Mouse (Mus musculus) forebrain, embryonic 16.5 days (tissue): ENCODE data around the gene Pask. TPM values are rescaled to one million over a fixed set of nuclear protein-coding genes. Genes with fewer than 3 reads are reported as not detected.
A peak's percentile ranks its signal among the peaks of the same experiment; 100 is the strongest.
"Not testable (repeated sequence)": the region's sequence is repeated elsewhere in the genome, so short reads cannot be mapped to it uniquely, and the experiment has no call there.

ENCODE experiments used
- ATAC-seq: fragments of 200-750 bp; cut with Nextera tagmentation; 2 replicates; pipeline ENCODE4 v1.8.0; 2017; ENCODE audit warnings: mild to moderate bottlenecking, moderate library complexity
- H3K27ac ChIP-seq: fragments of 300-500 bp; sonication (generic); 2 replicates; pipeline ENCODE4 v1.5.1; 2014; ENCODE audit warnings: low read length, control low read depth
- H3K27me3 ChIP-seq: fragments of 300-500 bp; sonication (generic); replicated peaks from 2 replicates; pipeline ENCODE4 v1.6.1; 2014; ENCODE audit warnings: low read length; ENCODE audit not compliant: control insufficient read depth, insufficient read depth
- H3K36me3 ChIP-seq: fragments of 300-500 bp; sonication (generic); 2 replicates; pipeline ENCODE4 v1.6.1; 2014; ENCODE audit not compliant: control insufficient read depth, insufficient read depth
- H3K4me1 ChIP-seq: fragments of 300-500 bp; sonication (generic); replicated peaks from 2 replicates; pipeline ENCODE4 v1.6.1; 2014; ENCODE audit warnings: low read length; ENCODE audit not compliant: control insufficient read depth, insufficient read depth
- H3K4me2 ChIP-seq: fragments of 300-500 bp; sonication (generic); 2 replicates; pipeline ENCODE4 v1.6.1; 2014; ENCODE audit warnings: mild to moderate bottlenecking, low read length, control low read depth
- H3K4me3 ChIP-seq: fragments of 300-500 bp; sonication (generic); replicated peaks from 2 replicates; pipeline ENCODE4 v1.5.1; 2014; ENCODE audit warnings: mild to moderate bottlenecking, low read length, control low read depth
- H3K9ac ChIP-seq: fragments of 300-500 bp; sonication (generic); replicated peaks from 2 replicates; pipeline ENCODE4 v1.6.1; 2014; ENCODE audit warnings: low read depth, low read length, control low read depth
- H3K9me3 ChIP-seq: fragments of 300-500 bp; sonication (generic); 2 replicates; pipeline ENCODE4 v1.6.1; 2016; ENCODE audit warnings: low read length; ENCODE audit not compliant: control insufficient read depth
- WGBS: fragments of 180-500 bp; shearing (Covaris S2); extraction: QIAGEN DNeasy Blood & Tissue Kit; methylation state at CpG from one replicate; pipeline ENCODE4 v1.1.7; 2014; 5-methylcytosine and 5-hydroxymethylcytosine counted together
- polyA plus RNA-seq: library from polyadenylated mRNA; unstranded; fragments of >200 nt; fragmentation: Nextera tagmentation; extraction: Ambion mirVana; gene quantifications from 2 replicates; pipeline ENCODE4 v1.2.1, GENCODE M21; 2015

Pask gene
- polyA plus RNA-seq, 1 experiment from 2014 or later = 9.5 TPM

DNA sequence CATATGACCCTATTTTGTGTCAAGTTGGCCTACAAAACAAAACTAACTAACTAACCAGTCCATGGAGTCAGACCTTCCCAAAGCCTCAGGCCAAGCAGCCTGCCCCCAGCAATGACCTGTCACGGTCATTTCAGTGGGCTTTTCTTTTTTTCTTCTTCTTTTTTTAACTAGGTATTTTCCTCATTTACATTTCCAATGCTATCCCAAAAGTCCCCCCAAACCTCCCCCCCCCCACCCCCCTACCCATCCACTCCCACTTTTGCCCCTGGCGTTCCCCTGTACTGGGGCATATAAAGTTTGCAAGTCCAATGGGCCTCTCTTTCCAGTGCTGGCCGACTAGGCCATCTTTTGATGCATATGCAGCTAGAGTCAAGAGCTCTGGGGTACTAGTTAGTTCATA lies 48.8 kb downstream of the Pask start:
- H3K4me3 ChIP-seq, H3K4me2 ChIP-seq, H3K9me3 ChIP-seq, H3K27ac ChIP-seq, ATAC-seq, H3K27me3 ChIP-seq, H3K36me3 ChIP-seq, H3K9ac ChIP-seq, H3K4me1 ChIP-seq: not testable (repeated sequence)
- WGBS = 78% methylated on average over 3 of the region's 3 CpGs

DNA sequence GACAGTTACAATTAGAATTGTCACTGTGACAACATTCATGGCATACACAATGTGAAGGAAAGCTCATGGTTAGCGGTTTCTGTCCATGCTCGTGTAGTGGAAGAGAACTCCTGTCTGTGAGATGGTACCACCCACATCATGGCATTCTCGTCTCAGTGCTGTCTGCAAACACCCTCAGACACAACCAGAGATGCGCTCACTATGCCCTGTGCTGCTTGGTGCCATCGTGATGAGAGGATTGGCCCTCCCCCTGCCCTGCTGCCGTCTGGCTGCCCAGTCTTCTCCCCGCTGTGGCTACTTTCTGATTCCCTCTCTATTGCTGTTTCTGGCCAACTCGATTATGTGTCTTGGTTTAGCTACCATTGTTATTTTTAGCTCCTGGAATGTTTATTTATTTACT lies 51.3 kb downstream of the Pask start:
- Histone ChIP-seq H3K27ac (no peak overlapping the region), H3K9ac (no peak overlapping the region), H3K4me3 (no peak overlapping the region), H3K9me3 (no peaks in the 10 kb centered on the region), H3K4me1 (no peaks in the 10 kb centered on the region), H3K27me3 (no peaks in the 10 kb centered on the region), H3K4me2 (no peak overlapping the region), H3K36me3 (peaks cover 9% of the 10 kb centered on the region; the same call in 1 of the 2 replicates)
- WGBS = 75% methylated on average over 8 of the region's 8 CpGs
- no peak for ATAC-seq

DNA sequence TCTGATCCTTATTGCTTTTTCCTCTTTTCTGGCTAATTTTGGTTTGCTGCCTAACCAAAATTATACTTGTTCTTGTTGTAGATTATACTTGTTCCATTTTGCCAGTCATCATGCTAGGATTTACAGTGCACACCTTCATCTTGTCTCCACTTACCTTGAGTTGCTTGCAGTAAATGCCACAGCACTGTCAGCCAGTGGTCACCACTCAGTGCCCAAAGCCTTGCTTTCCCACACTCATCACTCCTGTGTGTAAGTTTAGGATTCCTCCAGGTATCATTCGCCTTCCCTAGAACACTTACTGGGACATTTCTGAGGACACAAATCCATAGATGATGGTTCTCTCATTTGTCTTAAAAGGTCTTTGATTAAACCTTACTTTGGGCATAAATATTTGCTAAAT lies 51.7 kb downstream of the Pask start:
- ATAC-seq = no peak
- Histone ChIP-seq H3K9ac (no peak overlapping the region), H3K4me1 (no peaks in the 10 kb centered on the region), H3K27ac (no peak overlapping the region), H3K27me3 (no peaks in the 10 kb centered on the region), H3K36me3 (peaks cover 6% of the 10 kb centered on the region; the same call in 1 of the 2 replicates), H3K4me2 (no peak overlapping the region), H3K4me3 (no peak overlapping the region), H3K9me3 (no peaks in the 10 kb centered on the region)
- 94% methylated on average over 1 of the region's 1 CpGs for WGBS

DNA sequence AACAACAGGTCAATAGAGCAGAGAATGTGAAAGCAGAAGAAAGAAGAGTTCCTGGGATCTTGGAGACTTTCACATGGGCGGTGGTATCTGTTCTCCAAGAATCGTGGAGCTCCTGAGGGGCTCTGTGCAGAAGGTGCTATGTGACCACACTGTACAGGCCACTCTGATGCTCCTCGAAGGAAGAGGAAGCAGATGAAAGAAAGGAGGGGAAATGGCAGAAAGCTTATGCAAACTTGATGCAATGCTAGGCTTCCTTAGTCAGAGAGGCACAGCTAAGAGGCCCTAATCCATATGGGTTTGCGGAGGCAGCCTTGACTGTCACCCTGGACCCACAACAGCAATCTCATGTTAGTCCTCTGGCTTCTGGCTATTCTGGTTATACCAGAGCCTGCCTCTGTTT lies 52.3 kb downstream of the Pask start:
- no peak for ATAC-seq
- no peak overlapping the region for H3K27ac ChIP-seq
- no peaks in the 10 kb centered on the region for H3K27me3 ChIP-seq
- H3K4me2 ChIP-seq = no peak overlapping the region
- peaks cover 5% of the 10 kb centered on the region; the same call in 1 of the 2 replicates for H3K36me3 ChIP-seq
- WGBS = 85% methylated on average over 4 of the region's 4 CpGs
- H3K9me3 ChIP-seq = no peaks in the 10 kb centered on the region
- no peak overlapping the region for H3K9ac ChIP-seq
- no peak overlapping the region for H3K4me3 ChIP-seq
- H3K4me1 ChIP-seq = no peaks in the 10 kb centered on the region

DNA sequence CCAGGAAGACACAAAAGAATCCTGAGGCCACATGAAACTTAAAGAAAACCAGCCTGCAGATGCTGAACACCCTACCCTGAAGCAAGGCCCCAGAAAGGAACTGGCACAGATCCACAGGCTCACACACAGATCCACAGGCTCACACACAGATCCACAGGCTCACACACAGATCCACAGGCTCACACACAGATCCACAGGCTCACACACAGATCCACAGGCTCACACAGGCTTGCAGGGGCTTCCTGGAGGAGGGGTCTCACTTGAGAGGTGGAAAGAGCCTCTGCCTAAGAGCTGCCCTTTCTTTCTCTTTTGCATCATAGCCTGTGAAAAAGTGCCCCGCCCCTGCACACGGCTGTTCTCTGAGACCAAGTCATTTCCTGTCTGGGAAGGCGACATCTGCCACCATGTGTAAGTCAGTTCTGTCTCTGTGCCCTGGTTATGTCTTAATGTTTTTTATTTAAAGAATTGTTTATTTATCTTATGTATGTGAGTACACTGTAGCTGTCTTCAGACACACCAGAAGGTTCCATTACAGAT lies 53.5 kb downstream of the Pask start:
- Histone ChIP-seq H3K4me2 (no peak overlapping the region), H3K9ac (no peak overlapping the region), H3K9me3 (no peaks in the 10 kb centered on the region), H3K27ac (no peak overlapping the region), H3K4me1 (no peaks in the 10 kb centered on the region), H3K4me3 (no peak overlapping the region), H3K27me3 (no peaks in the 10 kb centered on the region), H3K36me3 (no peaks in the 10 kb centered on the region)
- WGBS = 66% methylated on average over 3 of the region's 3 CpGs
- no peak for ATAC-seq

DNA sequence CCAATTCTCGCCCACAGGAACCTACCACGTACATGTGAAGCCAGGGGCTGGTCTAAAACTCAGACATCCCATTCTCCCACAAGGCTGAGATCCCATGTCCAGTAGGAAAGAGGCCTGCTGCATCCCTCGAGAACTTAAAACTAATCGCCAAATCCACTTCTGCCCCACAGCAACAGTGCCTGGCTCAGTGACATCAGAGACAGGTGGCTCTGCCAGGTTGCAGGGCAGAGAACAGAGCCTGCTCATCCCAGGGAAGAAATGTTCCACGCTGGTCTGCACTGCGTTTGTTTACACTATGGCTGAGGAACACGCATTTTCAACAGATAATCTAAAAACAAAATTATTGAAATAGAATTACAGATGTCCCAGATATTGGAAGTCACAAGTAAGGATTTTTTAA lies 66.2 kb downstream of the Pask start:
- H3K4me1 ChIP-seq = no peaks in the 10 kb centered on the region
- ATAC-seq = no peak
- H3K36me3 ChIP-seq = no peaks in the 10 kb centered on the region
- H3K27ac ChIP-seq = no peak overlapping the region
- no peak overlapping the region for H3K9ac ChIP-seq
- no peaks in the 10 kb centered on the region for H3K27me3 ChIP-seq
- no peaks in the 10 kb centered on the region for H3K9me3 ChIP-seq
- H3K4me3 ChIP-seq = no peak overlapping the region
- WGBS = 76% methylated on average over 7 of the region's 7 CpGs
- H3K4me2 ChIP-seq = no peak overlapping the region

DNA sequence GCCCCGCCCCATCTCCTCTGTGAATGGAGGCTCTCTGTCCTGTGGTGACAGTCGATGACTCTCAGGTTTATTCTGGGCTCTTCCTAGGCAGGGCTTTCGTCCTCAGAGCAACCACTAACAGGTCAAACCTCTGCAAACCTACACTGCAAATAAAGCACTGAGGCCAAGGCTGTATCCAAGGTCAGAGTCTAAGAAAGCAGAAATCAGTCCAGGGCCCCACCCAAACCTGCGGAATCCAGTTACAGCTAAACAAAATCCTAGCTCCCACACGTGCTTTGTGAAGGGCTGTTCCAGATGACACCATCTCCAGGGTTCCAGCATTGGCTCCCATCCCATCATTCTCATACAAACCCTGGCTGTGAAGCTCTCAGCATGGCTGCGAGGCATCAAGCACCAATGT lies 67.7 kb downstream of the Pask start:
- no peaks in the 10 kb centered on the region for H3K4me1 ChIP-seq
- H3K36me3 ChIP-seq = no peaks in the 10 kb centered on the region
- H3K27me3 ChIP-seq = no peaks in the 10 kb centered on the region
- H3K4me2 ChIP-seq = no peak overlapping the region
- no peak for ATAC-seq
- no peak overlapping the region for H3K4me3 ChIP-seq
- 84% methylated on average over 6 of the region's 6 CpGs for WGBS
- H3K27ac ChIP-seq = no peak overlapping the region
- no peak overlapping the region for H3K9ac ChIP-seq
- no peaks in the 10 kb centered on the region for H3K9me3 ChIP-seq

DNA sequence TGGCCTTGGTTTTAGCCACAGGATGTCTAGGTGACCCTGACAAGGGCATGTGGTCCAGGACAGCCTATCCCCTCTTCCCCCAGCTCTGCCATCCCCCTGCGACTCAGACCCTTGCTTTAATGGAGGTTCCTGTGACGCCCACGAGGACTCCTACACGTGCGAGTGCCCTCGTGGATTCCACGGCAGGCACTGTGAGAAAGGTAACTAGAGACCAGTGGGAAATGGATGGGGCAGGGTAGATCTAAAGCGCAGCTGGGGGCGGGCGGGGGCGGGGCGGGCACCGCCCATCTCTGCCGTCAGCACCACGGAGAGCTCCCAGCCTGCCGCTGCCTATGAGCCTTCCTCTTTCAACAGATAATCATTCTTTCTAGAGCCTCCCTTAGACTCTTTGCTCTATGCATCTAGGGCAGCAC lies 70.9 kb downstream of the Pask start:
- no peaks in the 10 kb centered on the region for H3K9me3 ChIP-seq
- H3K27me3 ChIP-seq = no peaks in the 10 kb centered on the region
- peak overlapping the region; percentile 50 for H3K4me2 ChIP-seq
- 5% methylated on average over 16 of the region's 16 CpGs for WGBS
- H3K9ac ChIP-seq = peak overlapping the region; percentile 42; the same call in 1 of the 2 replicates
- no peak overlapping the region for H3K27ac ChIP-seq
- no peaks in the 10 kb centered on the region for H3K36me3 ChIP-seq
- peak overlapping the region; percentile 30 for H3K4me3 ChIP-seq
- H3K4me1 ChIP-seq = no peaks in the 10 kb centered on the region
- ATAC-seq = peak; percentile 72

DNA sequence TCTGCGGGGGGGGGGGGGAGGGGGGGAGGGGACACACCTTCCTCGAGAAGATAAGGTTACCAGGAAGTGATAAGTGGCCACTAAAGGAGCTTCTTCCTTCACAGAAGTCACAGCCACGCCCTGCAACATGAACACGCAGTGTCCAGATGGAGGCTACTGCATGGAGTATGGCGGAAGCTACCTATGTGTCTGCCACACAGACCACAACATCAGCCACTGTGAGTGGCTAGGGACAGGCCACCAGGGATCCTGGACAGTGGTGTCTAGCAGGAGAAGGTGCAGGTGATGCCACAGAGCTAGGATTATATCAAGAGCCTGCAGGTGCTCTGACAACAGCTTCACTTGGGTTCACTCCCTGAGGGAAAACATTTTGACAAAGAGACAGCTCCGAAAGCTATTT lies 71.5 kb downstream of the Pask start:
- Histone ChIP-seq H3K27ac (no peak overlapping the region), H3K27me3 (no peaks in the 10 kb centered on the region), H3K36me3 (no peaks in the 10 kb centered on the region), H3K9me3 (no peaks in the 10 kb centered on the region), H3K4me1 (no peaks in the 10 kb centered on the region), H3K4me2 (no peak overlapping the region), H3K9ac (no peak overlapping the region), H3K4me3 (no peak overlapping the region)
- 85% methylated on average over 5 of the region's 6 CpGs for WGBS
- ATAC-seq = no peak
